Mouse (Mus musculus) lung, adult 2 months (tissue): ENCODE data around the gene Racgap1.

Experiments used
- CTCF ChIP-seq: fragments of 200-500 bp; IDR thresholded peaks from 2 replicates; pipeline ENCODE4 v1.5.1; 2011; ENCODE audit warnings: mild to moderate bottlenecking, low read length, control low read depth; ENCODE audit not compliant: insufficient read depth
- POLR2A ChIP-seq: fragments of 200-500 bp; IDR thresholded peaks from 2 replicates; pipeline ENCODE4 v1.6.1; 2011; ENCODE audit warnings: low read depth, mild to moderate bottlenecking, control low read depth, low read length, borderline replicate concordance; ENCODE audit errors: extremely low read depth

DNA sequence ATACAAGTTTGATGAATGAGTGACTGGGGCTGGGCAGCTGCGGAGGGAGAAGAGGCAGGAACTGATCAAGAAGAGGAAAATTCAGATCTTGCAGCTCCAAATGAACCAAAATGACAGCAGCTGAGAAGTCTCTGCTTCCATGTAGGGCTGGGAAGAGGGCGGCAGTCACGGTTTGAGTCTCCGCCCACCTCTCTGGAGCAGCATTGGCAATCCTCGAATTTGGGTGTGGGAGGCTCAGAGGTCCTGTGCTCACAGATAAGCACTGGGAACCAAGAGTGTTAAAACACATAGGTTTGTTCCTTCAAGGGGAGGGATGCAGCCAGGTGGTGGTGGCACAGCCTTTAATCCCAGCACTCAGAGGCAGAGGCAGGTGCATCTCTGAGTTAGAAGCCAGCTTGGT, 44.9 kb downstream of the Racgap1 start:
- TF ChIP-seq POLR2A: no peak
- no peak for TF ChIP-seq CTCF
